Mouse (Mus musculus) liver, postnatal 0 days (tissue): ENCODE measurements around the gene Gm11027.

Experiments used
- CTCF ChIP-seq: sonication (generic); IDR thresholded peaks from 2 replicates; pipeline ENCODE4 v1.5.1; 2016; ENCODE audit warnings: antibody characterized with exemption, low read depth
- EP300 ChIP-seq: IDR thresholded peaks from 2 replicates; pipeline ENCODE4 v1.6.1; 2016; ENCODE audit warnings: antibody characterized with exemption, low read depth, mild to moderate bottlenecking

DNA sequence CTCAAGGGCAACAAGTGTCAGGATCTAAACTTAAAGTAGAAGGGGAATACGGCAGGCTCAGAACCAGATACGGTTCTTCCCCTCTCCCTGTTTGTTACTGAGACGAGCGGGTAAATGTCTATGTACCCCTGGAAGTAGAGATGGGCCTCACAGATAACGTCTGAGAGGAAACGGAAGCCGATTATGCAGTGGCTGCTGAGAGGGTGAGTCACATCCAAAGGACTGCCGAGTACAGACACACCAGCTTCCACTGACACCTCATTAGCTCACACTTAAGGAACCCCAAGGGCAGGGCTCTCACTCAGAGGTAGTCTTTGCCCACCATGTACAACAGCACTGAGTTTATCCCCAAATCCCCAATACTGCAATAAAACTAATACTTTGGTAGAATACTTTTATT, 20.5 kb upstream of the Gm11027 start:
- TF ChIP-seq CTCF, result no peak
- TF ChIP-seq EP300, result no peak
